Comparison of ENCODE assay signal across 8 mouse cellular contexts in the genomic region with DNA sequence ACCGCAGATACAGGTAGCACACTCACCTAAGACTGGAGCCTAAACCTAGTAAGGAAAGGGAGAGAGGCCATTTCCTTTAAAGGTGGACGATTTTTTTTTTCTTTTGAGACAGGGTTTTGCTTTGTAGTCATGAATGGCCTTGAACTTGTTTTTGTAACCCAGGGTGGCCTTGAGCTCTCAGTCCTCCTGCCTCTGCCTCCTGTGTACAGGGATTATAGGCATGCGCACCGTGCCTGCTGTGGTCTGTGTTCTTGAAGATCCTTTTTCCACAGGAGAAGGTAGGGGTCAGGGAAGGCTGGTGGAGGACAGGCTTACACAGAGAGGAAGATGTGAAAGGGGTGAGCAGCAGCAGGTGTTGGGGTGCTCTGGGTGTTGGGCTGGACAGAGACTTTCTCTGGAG. TPM values are rescaled to one million over a fixed set of nuclear protein-coding genes. Genes with fewer than 3 reads are reported as not detected.
DNase-seq lines count a peak whose midpoint lies in the region; ATAC-seq and TF ChIP-seq lines count a peak whose summit lies in the region.

No protein-coding gene starts in this region.

- H3K4me2 ChIP-seq in heart, embryonic 16.5 days (ENCODE audit: low read depth, low read length), result no peak overlapping the region
- H3K4me2 ChIP-seq in embryonic facial prominence, embryonic 14.5 days (ENCODE audit: low read depth, low read length), result peak overlapping the region; percentile 79
- H3K4me2 ChIP-seq in hindbrain, postnatal 0 days (ENCODE audit: low read depth, low read length), result peak overlapping the region; percentile 86
- H3K4me2 ChIP-seq in midbrain, embryonic 14.5 days (ENCODE audit: low read length), result peak overlapping the region; percentile 52

- H3K27me3 ChIP-seq in heart, embryonic 16.5 days (ENCODE audit: control insufficient read depth, insufficient read depth, low read length), result no peaks in the 10 kb centered on the region
- H3K27me3 ChIP-seq in heart, adult 2 months (ENCODE audit: control insufficient read depth, insufficient read depth, low read length), result no peaks in the 10 kb centered on the region
- no peaks in the 10 kb centered on the region for H3K27me3 ChIP-seq in embryonic facial prominence, embryonic 14.5 days (replicated peaks; ENCODE audit: control insufficient read depth, insufficient read depth, low read length)
- no peaks in the 10 kb centered on the region for H3K27me3 ChIP-seq in hindbrain, postnatal 0 days (ENCODE audit: insufficient read depth, low read length)
- H3K27me3 ChIP-seq in midbrain, embryonic 14.5 days (ENCODE audit: control insufficient read depth, insufficient read depth, low read length), result no peaks in the 10 kb centered on the region

- no peak for DNase-seq in heart, adult 2 months
- DNase-seq in embryonic facial prominence, embryonic 14.5 days (ENCODE audit: low spot score), result no peak
- no peak for DNase-seq in hindbrain, postnatal 0 days (ENCODE audit: low spot score)
- no peak for DNase-seq in midbrain, embryonic 14.5 days
- no peak for DNase-seq in c-Kit-positive CD71-positive TER-119-positive erythroid progenitor cells, embryonic 14.5 days (ENCODE audit: low spot score)
- DNase-seq in natural killer cell, adult 2 months (ENCODE audit: low spot score in 2 of 2), result no peak

- TF ChIP-seq EP300 in heart, adult 2 months (IDR thresholded peaks at IDR 0.05; ENCODE audit: insufficient read depth, low read depth, low read length), result no peak

- no peak for ATAC-seq in heart, embryonic 16.5 days (replicated peaks; ENCODE audit: extremely low read depth, insufficient read depth, low FRiP score)
- ATAC-seq in embryonic facial prominence, embryonic 14.5 days (ENCODE audit: low read depth), result no peak
- no peak for ATAC-seq in hindbrain, postnatal 0 days
- ATAC-seq in midbrain, embryonic 14.5 days (ENCODE audit: low FRiP score, low TSS enrichment), result no peak
- ATAC-seq in megakaryocyte-erythroid progenitor cell, adult 5-6 weeks (replicated peaks; ENCODE audit: low FRiP score, low TSS enrichment, poor library complexity, severe bottlenecking), result no peak

- no peak for TF ChIP-seq POLR2A in heart, adult 2 months (IDR thresholded peaks at IDR 0.05; ENCODE audit: insufficient read depth, low read depth, low read length)

- H3K36me3 ChIP-seq in heart, embryonic 16.5 days (ENCODE audit: control insufficient read depth, insufficient read depth), result peaks cover under 1% of the 10 kb centered on the region; the same call in 1 of the 2 replicates
- H3K36me3 ChIP-seq in heart, adult 2 months (ENCODE audit: control insufficient read depth, insufficient read depth, low read length), result no peaks in the 10 kb centered on the region
- H3K36me3 ChIP-seq in embryonic facial prominence, embryonic 14.5 days (ENCODE audit: control insufficient read depth, insufficient read depth, low read length), result peaks cover 4% of the 10 kb centered on the region; the same call in 1 of the 2 replicates
- H3K36me3 ChIP-seq in hindbrain, postnatal 0 days (ENCODE audit: insufficient read depth, low read length), result peaks cover 4% of the 10 kb centered on the region; the same call in 1 of the 2 replicates
- H3K36me3 ChIP-seq in midbrain, embryonic 14.5 days (ENCODE audit: control insufficient read depth, insufficient read depth, low read length), result peaks cover 6% of the 10 kb centered on the region; the same call in 1 of the 2 replicates

- H3K27ac ChIP-seq in heart, embryonic 16.5 days (ENCODE audit: low read length), result no peak overlapping the region
- H3K27ac ChIP-seq in heart, adult 2 months, result no peak overlapping the region
- no peak overlapping the region for H3K27ac ChIP-seq in embryonic facial prominence, embryonic 14.5 days (replicated peaks; ENCODE audit: low read depth, low read length)
- H3K27ac ChIP-seq in hindbrain, postnatal 0 days, result no peak overlapping the region
- H3K27ac ChIP-seq in midbrain, embryonic 14.5 days (replicated peaks; ENCODE audit: low read depth, low read length), result no peak overlapping the region

- H3K9me3 ChIP-seq in heart, embryonic 16.5 days (replicated peaks; ENCODE audit: control insufficient read depth, low read length), result no peaks in the 10 kb centered on the region
- H3K9me3 ChIP-seq in embryonic facial prominence, embryonic 14.5 days (ENCODE audit: control insufficient read depth, low read length), result no peaks in the 10 kb centered on the region
- H3K9me3 ChIP-seq in hindbrain, postnatal 0 days (ENCODE audit: low read length), result no peaks in the 10 kb centered on the region
- H3K9me3 ChIP-seq in midbrain, embryonic 14.5 days (ENCODE audit: control insufficient read depth, low read length), result no peaks in the 10 kb centered on the region

- no peak overlapping the region for H3K4me3 ChIP-seq in heart, embryonic 16.5 days (ENCODE audit: low read length)
- H3K4me3 ChIP-seq in heart, adult 2 months, result no peak overlapping the region
- peak overlapping the region; percentile 96; the same call in 1 of the 2 replicates for H3K4me3 ChIP-seq in embryonic facial prominence, embryonic 14.5 days (ENCODE audit: low read depth, low read length)
- H3K4me3 ChIP-seq in hindbrain, postnatal 0 days (ENCODE audit: low read length), result peak overlapping the region; percentile 96; the same call in 1 of the 2 replicates
- 0 out of 2 replicates have a peak overlapping the region, but pooled peaks have one; percentile 96 for H3K4me3 ChIP-seq in midbrain, embryonic 14.5 days (replicated peaks; ENCODE audit: low read depth, low read length)

- 0 out of 2 replicates have a peak, but pooled peaks cover 2% of the 10 kb centered on the region for H3K79me2 ChIP-seq in heart, adult 2 months (replicated peaks; ENCODE audit: control insufficient read depth, insufficient read depth, low read length)

- no peak for TF ChIP-seq CTCF in heart, adult 2 months (IDR thresholded peaks at IDR 0.05)
- no peak for TF ChIP-seq CTCF in hindbrain, postnatal 0 days (IDR thresholded peaks at IDR 0.05; ENCODE audit: low read depth)

- H3K4me1 ChIP-seq in heart, embryonic 16.5 days (ENCODE audit: control insufficient read depth, insufficient read depth, low read length), result peaks cover 14% of the 10 kb centered on the region
- H3K4me1 ChIP-seq in heart, adult 2 months (ENCODE audit: control insufficient read depth, insufficient read depth, low read length), result peaks cover 8% of the 10 kb centered on the region
- peaks cover 25% of the 10 kb centered on the region for H3K4me1 ChIP-seq in embryonic facial prominence, embryonic 14.5 days (ENCODE audit: control insufficient read depth, insufficient read depth, low read length)
- H3K4me1 ChIP-seq in hindbrain, postnatal 0 days (ENCODE audit: insufficient read depth, low read length), result peaks cover 29% of the 10 kb centered on the region
- peaks cover 31% of the 10 kb centered on the region for H3K4me1 ChIP-seq in midbrain, embryonic 14.5 days (ENCODE audit: control insufficient read depth, insufficient read depth, low read length)

- 75% methylated on average over 4 of the region's 4 CpGs for WGBS in heart, embryonic 16.5 days
- WGBS in heart, adult 2 months, result 74% methylated on average over 4 of the region's 4 CpGs
- 78% methylated on average over 4 of the region's 4 CpGs for WGBS in embryonic facial prominence, embryonic 14.5 days
- WGBS in hindbrain, postnatal 0 days, result 72% methylated on average over 4 of the region's 4 CpGs
- WGBS in midbrain, embryonic 14.5 days, result 74% methylated on average over 4 of the region's 4 CpGs

- intact Hi-C loops in heart, adult 2 months (cut with DNase I), result loop anchor here (2.0 kb wide), 1 partner anchor 27 kb away; no protein-coding TSS in a partner anchor

- peak overlapping the region; percentile 95; the same call in 1 of the 2 replicates for H3K9ac ChIP-seq in heart, embryonic 16.5 days (ENCODE audit: low read length)
- H3K9ac ChIP-seq in heart, adult 2 months (ENCODE audit: low read depth, low read length), result no peak overlapping the region
- H3K9ac ChIP-seq in embryonic facial prominence, embryonic 14.5 days (ENCODE audit: low read depth, low read length), result peak overlapping the region; percentile 86
- no peak overlapping the region; the same call in 1 of the 2 replicates for H3K9ac ChIP-seq in hindbrain, postnatal 0 days (replicated peaks; ENCODE audit: low read length)
- peak overlapping the region; percentile 92 for H3K9ac ChIP-seq in midbrain, embryonic 14.5 days (replicated peaks; ENCODE audit: low read length)

RNA-seq across cellular contexts. Expression of gene Pacs2, which starts 1.6 kb away (rescaled TPM):
- polyA plus RNA-seq in heart, embryonic 16.5 days (2015; fragmentation: Nextera tagmentation; extraction: Ambion mirVana), result 7.0 and 8.2 TPM in 2 replicates
- total RNA-seq in heart, adult 2 months (2021), result 10 to 100 TPM; 34.9 to 37.5 TPM
- polyA plus RNA-seq in heart, adult 2 months (2012; rRNA removed), result 34.8 and 37.4 TPM in 2 replicates
- polyA plus RNA-seq in embryonic facial prominence, embryonic 14.5 days (2014; fragmentation: Nextera tagmentation; extraction: Ambion mirVana), result 17.9 and 18.7 TPM in 2 replicates
- total RNA-seq in hindbrain, postnatal 0 days (2014; rRNA removed), result 111 and 125 TPM in 2 replicates
- 20.3 and 20.6 TPM in 2 replicates for polyA plus RNA-seq in hindbrain, postnatal 0 days (2015; fragmentation: Nextera tagmentation; extraction: Ambion mirVana)
- 28.7 and 32.5 TPM in 2 replicates for polyA plus RNA-seq in midbrain, embryonic 14.5 days (2014; fragmentation: Nextera tagmentation; extraction: Ambion mirVana)
- 31.6 and 33.3 TPM in 2 replicates for total RNA-seq in megakaryocyte-erythroid progenitor cell, adult 5-6 weeks (2014; fragmentation: Nextera tagmentation)
- total RNA-seq in megakaryocyte-erythroid progenitor cell, adult 5-6 weeks (2017), result 9.4 and 10.0 TPM in 2 replicates

RNA-seq across cellular contexts. Expression of gene Brf1, which starts 15.5 kb away (rescaled TPM):
- polyA plus RNA-seq in heart, embryonic 16.5 days (2015; fragmentation: Nextera tagmentation; extraction: Ambion mirVana), result 38.3 and 42.6 TPM in 2 replicates
- total RNA-seq in heart, adult 2 months (2021), result 10 to 100 TPM; 22.3 to 25.1 TPM
- 22.4 and 29.3 TPM in 2 replicates for polyA plus RNA-seq in heart, adult 2 months (2012; rRNA removed)
- 50.0 and 54.3 TPM in 2 replicates for polyA plus RNA-seq in embryonic facial prominence, embryonic 14.5 days (2014; fragmentation: Nextera tagmentation; extraction: Ambion mirVana)
- 29.4 and 32.9 TPM in 2 replicates for total RNA-seq in hindbrain, postnatal 0 days (2014; rRNA removed)
- polyA plus RNA-seq in hindbrain, postnatal 0 days (2015; fragmentation: Nextera tagmentation; extraction: Ambion mirVana), result 39.0 and 40.8 TPM in 2 replicates
- polyA plus RNA-seq in midbrain, embryonic 14.5 days (2014; fragmentation: Nextera tagmentation; extraction: Ambion mirVana), result 37.7 and 55.1 TPM in 2 replicates
- 79.6 and 114 TPM in 2 replicates for total RNA-seq in megakaryocyte-erythroid progenitor cell, adult 5-6 weeks (2014; fragmentation: Nextera tagmentation)
- total RNA-seq in megakaryocyte-erythroid progenitor cell, adult 5-6 weeks (2017), result 58.8 and 83.3 TPM in 2 replicates

RNA-seq across cellular contexts. Expression of gene Btbd6, which starts 39.7 kb away (rescaled TPM):
- 26.0 and 26.1 TPM in 2 replicates for polyA plus RNA-seq in heart, embryonic 16.5 days (2015; fragmentation: Nextera tagmentation; extraction: Ambion mirVana)
- 10 to 100 TPM; 21.8 to 24.3 TPM for total RNA-seq in heart, adult 2 months (2021)
- 26.7 and 27.4 TPM in 2 replicates for polyA plus RNA-seq in heart, adult 2 months (2012; rRNA removed)
- 20.8 and 22.8 TPM in 2 replicates for polyA plus RNA-seq in embryonic facial prominence, embryonic 14.5 days (2014; fragmentation: Nextera tagmentation; extraction: Ambion mirVana)
- 71.0 and 76.1 TPM in 2 replicates for total RNA-seq in hindbrain, postnatal 0 days (2014; rRNA removed)
- 52.1 and 52.9 TPM in 2 replicates for polyA plus RNA-seq in hindbrain, postnatal 0 days (2015; fragmentation: Nextera tagmentation; extraction: Ambion mirVana)
- 49.8 and 54.3 TPM in 2 replicates for polyA plus RNA-seq in midbrain, embryonic 14.5 days (2014; fragmentation: Nextera tagmentation; extraction: Ambion mirVana)
- 4.2 and 6.5 TPM in 2 replicates for total RNA-seq in megakaryocyte-erythroid progenitor cell, adult 5-6 weeks (2014; fragmentation: Nextera tagmentation)
- total RNA-seq in megakaryocyte-erythroid progenitor cell, adult 5-6 weeks (2017), result 5.0 and 8.7 TPM in 2 replicates

RNA-seq across cellular contexts. Expression of gene Tex22, which starts 58.3 kb away (rescaled TPM):
- polyA plus RNA-seq in heart, embryonic 16.5 days (2015; fragmentation: Nextera tagmentation; extraction: Ambion mirVana), result not detected in 2 replicates
- under 1 TPM; 0.21 to 0.27 TPM for total RNA-seq in heart, adult 2 months (2021)
- 0.50 TPM in 1 of 2 replicates, not detected in the other for polyA plus RNA-seq in heart, adult 2 months (2012; rRNA removed)
- polyA plus RNA-seq in embryonic facial prominence, embryonic 14.5 days (2014; fragmentation: Nextera tagmentation; extraction: Ambion mirVana), result not detected in 2 replicates
- total RNA-seq in hindbrain, postnatal 0 days (2014; rRNA removed), result 0.73 and 1.8 TPM in 2 replicates
- polyA plus RNA-seq in hindbrain, postnatal 0 days (2015; fragmentation: Nextera tagmentation; extraction: Ambion mirVana), result not detected in 2 replicates
- 0.43 TPM in 1 of 2 replicates, not detected in the other for polyA plus RNA-seq in midbrain, embryonic 14.5 days (2014; fragmentation: Nextera tagmentation; extraction: Ambion mirVana)
- total RNA-seq in megakaryocyte-erythroid progenitor cell, adult 5-6 weeks (2014; fragmentation: Nextera tagmentation), result 2.6 TPM in 1 of 2 replicates, not detected in the other
- total RNA-seq in megakaryocyte-erythroid progenitor cell, adult 5-6 weeks (2017), result not detected in 2 replicates

Comparison
In these comparisons a context has a peak if more than half of its experiments do, and no peak if none do; other contexts are left out.
1. H3K9ac ChIP-seq: peak in heart, embryonic 16.5 days (single experiment), embryonic facial prominence, embryonic 14.5 days (single experiment) and midbrain, embryonic 14.5 days (single experiment); none in heart, adult 2 months (single experiment) and hindbrain, postnatal 0 days (single experiment).
2. H3K4me3 ChIP-seq: peak in embryonic facial prominence, embryonic 14.5 days (single experiment), hindbrain, postnatal 0 days (single experiment) and midbrain, embryonic 14.5 days (single experiment); none in heart, embryonic 16.5 days (single experiment) and heart, adult 2 months (single experiment).